Mouse (Mus musculus): Measurements from ENCODE around the gene Mn1.

GRCm38 (mm10) chr5:111429726-111430125, 12.6 kb downstream of the Mn1 start:
- TF ChIP-seq CTCF (IDR thresholded peaks at IDR 0.05; ENCODE audit: extremely low read depth, insufficient read depth, low read length) = no peak
- TF ChIP-seq POLR2A (IDR thresholded peaks at IDR 0.05; ENCODE audit: extremely low read depth, insufficient read depth, low read length) = no peak

All from cortical plate, adult 2 months (tissue).